Mouse (Mus musculus) liver, postnatal 0 days (tissue): Measurements from ENCODE around the gene Ubap1.

ENCODE experiments used
- CTCF ChIP-seq: sonication (generic); IDR thresholded peaks from 2 replicates; pipeline ENCODE4 v1.5.1; 2016; ENCODE audit warnings: antibody characterized with exemption, low read depth
- EP300 ChIP-seq: IDR thresholded peaks from 2 replicates; pipeline ENCODE4 v1.6.1; 2016; ENCODE audit warnings: antibody characterized with exemption, low read depth, mild to moderate bottlenecking

DNA sequence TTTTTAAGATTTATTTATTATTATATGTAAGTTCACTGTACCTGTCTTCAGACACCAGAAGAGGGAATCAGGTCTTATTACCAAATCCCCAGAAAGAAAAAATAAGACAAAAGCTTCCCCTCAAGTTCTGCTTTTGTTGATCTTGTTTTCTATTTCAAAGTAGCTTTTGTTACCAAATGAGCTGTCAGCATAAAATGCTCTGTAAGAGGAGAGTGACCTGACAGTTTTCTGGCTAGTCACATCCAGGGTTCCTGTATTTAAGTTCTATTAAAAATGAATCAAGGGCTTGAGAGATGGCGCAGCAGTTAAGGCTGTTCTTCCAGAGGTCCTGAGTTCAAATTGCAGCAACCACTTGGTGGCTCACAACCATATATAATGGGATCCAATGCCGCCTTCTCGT, 12.3 kb downstream of the Ubap1 start:
- TF ChIP-seq CTCF (no peak), EP300 (no peak)
